Mouse (Mus musculus) ES-E14 (cell line): ENCODE data around the gene Frmd3. TPM values are rescaled to one million over a fixed set of nuclear protein-coding genes. Genes with fewer than 3 reads are reported as not detected.

Experiments used
- DNase-seq: peaks from one replicate; pipeline ENCODE4 v3.0.0-alpha.2; 2013; ENCODE audit warnings: low read depth, low spot score
- H3K27ac ChIP-seq: 2 replicates; pipeline ENCODE4 v1.5.1; 2012; ENCODE audit warnings: low read depth, mild to moderate bottlenecking, low read length, moderate library complexity, mixed read lengths; ENCODE audit not compliant: poor library complexity, insufficient read depth, severe bottlenecking
- H3K36me3 ChIP-seq: 2 replicates; pipeline ENCODE4 v1.6.1; 2012; ENCODE audit warnings: mild to moderate bottlenecking, low read length, moderate library complexity, mixed read lengths; ENCODE audit not compliant: control insufficient read depth, poor library complexity, insufficient read depth, severe bottlenecking
- H3K4me1 ChIP-seq, 2 experiments: fragments of 150-350 bp in 1 of 2; sonication (generic) in 1 of 2; 2 replicates each; pipeline ENCODE4 v1.6.1; 2012; ENCODE audit warnings: low read length in 2 of 2, mild to moderate bottlenecking in 1 of 2, mixed read lengths in 1 of 2; ENCODE audit not compliant: control insufficient read depth in 2 of 2, insufficient read depth in 2 of 2, poor library complexity in 1 of 2
- H3K4me3 ChIP-seq, 2 experiments: fragments of 150-350 bp in 1 of 2; sonication (generic) in 1 of 2; 2 replicates each; pipeline ENCODE4 v1.5.1; 2012; ENCODE audit warnings: low read length in 2 of 2, low read depth in 1 of 2, mild to moderate bottlenecking in 1 of 2, mixed read lengths in 1 of 2; ENCODE audit not compliant: insufficient read depth in 1 of 2, poor library complexity in 1 of 2, severe bottlenecking in 1 of 2
- H3K9ac ChIP-seq: 2 replicates; pipeline ENCODE4 v1.6.1; 2012; ENCODE audit warnings: low read depth, mild to moderate bottlenecking, low read length, mixed read lengths; ENCODE audit not compliant: poor library complexity, insufficient read depth, severe bottlenecking
- H3K9me3 ChIP-seq: fragments of 150-350 bp; sonication (generic); 2 replicates; pipeline ENCODE4 v1.6.1; 2012; ENCODE audit warnings: low read depth, mild to moderate bottlenecking, low read length; ENCODE audit not compliant: control insufficient read depth, insufficient read depth
- CHD2 ChIP-seq: IDR thresholded peaks from 2 replicates; pipeline ENCODE4 v1.6.1; 2014; ENCODE audit warnings: mild to moderate bottlenecking, low read depth, low read length, inconsistent platforms
- HCFC1 ChIP-seq: IDR thresholded peaks from 2 replicates; pipeline ENCODE4 v1.6.1; 2012; ENCODE audit warnings: low read length, inconsistent platforms, borderline replicate concordance; ENCODE audit not compliant: insufficient read depth
- MAFK ChIP-seq: IDR thresholded peaks from 2 replicates; pipeline ENCODE4 v1.6.1; 2014; ENCODE audit warnings: mild to moderate bottlenecking, low read depth, low read length, inconsistent platforms; ENCODE audit not compliant: insufficient read depth
- ZC3H11A ChIP-seq: IDR thresholded peaks from 2 replicates; pipeline ENCODE4 v1.6.1; 2012; ENCODE audit warnings: low read depth, mild to moderate bottlenecking, inconsistent platforms, low read length, borderline replicate concordance
- ZNF384 ChIP-seq: IDR thresholded peaks from 2 replicates; pipeline ENCODE4 v1.6.1; 2012; ENCODE audit warnings: low read depth, low read length, inconsistent platforms
- in situ Hi-C, 2 experiments: fragments of 600-800 bp; cut with MboI; formaldehyde crosslinking; loops; one replicate each; pipeline ENCODE4 v1.15.1; 2025; ENCODE audit warnings: low sequenced_read_pairs in 2 of 2, inconsistent platforms in 1 of 2; ENCODE audit not compliant: unreplicated experiment in 2 of 2
- total RNA-seq: library from RNA; depleted of rRNA; stranded (reverse); fragments of 300-350 nt; gene quantifications from 2 replicates; pipeline ENCODE4 v1.2.3, GENCODE M21; 2012; rRNA removed

Gene Frmd3
- total RNA-seq, 1 experiment, result 0.09 TPM

- peak overlapping the region; percentile 3; the same call in 1 of the 2 replicates for H3K27ac ChIP-seq
- no peak overlapping the region for H3K4me3 ChIP-seq
- no peaks in the 10 kb centered on the region for H3K9me3 ChIP-seq
- TF ChIP-seq ZNF384, result no peak
- no peaks in the 10 kb centered on the region for H3K36me3 ChIP-seq
- in situ Hi-C loops, result no loop called here
- peak; percentile 41 for DNase-seq
- H3K9ac ChIP-seq, result no peak overlapping the region
- H3K4me1 ChIP-seq, result peaks cover 0 to 4% of the 10 kb centered on the region in 2 experiments; a peak in 1 of 4 replicates
These were observed 217.8 kb downstream of the Frmd3 start for GRCm38 (mm10) chr4:74230994-74231393.

- Histone ChIP-seq H3K36me3 (no peaks in the 10 kb centered on the region), H3K4me1 (peaks cover 0 to 4% of the 10 kb centered on the region in 2 experiments; a peak in 1 of 4 replicates), H3K27ac (no peak overlapping the region; the same call in 1 of the 2 replicates), H3K9ac (no peak overlapping the region), H3K9me3 (no peaks in the 10 kb centered on the region), H3K4me3 (no peak overlapping the region)
- no peak for TF ChIP-seq ZNF384
- peak; percentile 51; the same call in 1 of the 2 replicates for TF ChIP-seq ZC3H11A
- in situ Hi-C loops, result no loop called here
- peak; percentile 49 for DNase-seq
These were observed 218.2 kb downstream of the Frmd3 start for GRCm38 (mm10) chr4:74231405-74231804.

DNA sequence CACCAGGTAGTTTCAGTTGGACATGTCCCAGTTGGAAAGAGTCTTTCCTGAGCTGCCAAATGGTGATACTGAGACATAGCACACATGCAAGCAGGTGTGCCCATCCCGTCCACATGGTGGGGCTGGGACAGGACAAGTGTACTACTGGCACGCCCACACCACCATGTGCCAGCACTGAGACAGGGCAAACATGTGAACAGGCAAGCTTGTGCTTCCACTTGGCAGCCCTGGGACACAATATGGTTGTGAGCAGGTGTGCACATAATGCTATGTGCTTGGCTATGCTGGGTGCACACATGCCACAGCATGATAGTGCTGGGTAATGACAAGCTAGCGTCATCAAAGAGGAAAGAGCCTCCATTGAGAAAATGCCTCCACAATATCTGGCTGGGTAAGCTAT is 220.3 kb downstream of the Frmd3 start:
- in situ Hi-C loops, result no loop called here
- H3K27ac ChIP-seq, result no peak overlapping the region

GRCm38 (mm10) chr4:74242176-74242575 is 228.9 kb downstream of the Frmd3 start, which contains the start of gene Kdm4c:
Gene Kdm4c, plus strand, starts transcription at chr4:74242497.
- Histone ChIP-seq H3K4me1 (0 out of 4 replicates have a peak, but pooled peaks cover 0 to 3% of the 10 kb centered on the region in 2 experiments), H3K4me3 (no peak within 1 kb of the TSS), H3K36me3 (no peaks in the 10 kb centered on the region), H3K9ac (no peak within 1 kb of the TSS), H3K27ac (no peak within 1 kb of the TSS), H3K9me3 (no peaks in the 10 kb centered on the region)
- DNase-seq, result no peak
- in situ Hi-C loops, result no loop called here
- TF ChIP-seq MAFK (no peak), ZC3H11A (no peak), ZNF384 (no peak), CHD2 (no peak)

More for the DNA sequence above, 220.3 kb downstream of the Frmd3 start:
- no peaks in the 10 kb centered on the region for H3K36me3 ChIP-seq
- no peak overlapping the region for H3K9ac ChIP-seq
- no peak for TF ChIP-seq ZNF384
- no peak for TF ChIP-seq CHD2
- no peak for TF ChIP-seq ZC3H11A
- TF ChIP-seq MAFK, result no peak
- no peak for TF ChIP-seq HCFC1
- H3K4me3 ChIP-seq, result no peak overlapping the region
- H3K4me1 ChIP-seq, result peaks cover 0 to 4% of the 10 kb centered on the region in 2 experiments; a peak in 1 of 4 replicates
- no peaks in the 10 kb centered on the region for H3K9me3 ChIP-seq
- no peak for DNase-seq

Other genes starting within 250 kb of the Frmd3 start
- 0.54 and 1.1 TPM in 2 replicates for gene Rasef, start 222.4 kb upstream of the Frmd3 start, total RNA-seq
- not detected in 2 replicates for gene Gm11758, start 137.2 kb upstream of the Frmd3 start, total RNA-seq
- gene Gm11757, start 122.3 kb upstream of the Frmd3 start, total RNA-seq, result not detected in 2 replicates
- gene Gm13871, start 107.5 kb upstream of the Frmd3 start, total RNA-seq, result 0.22 TPM in 1 of 2 replicates, not detected in the other
- gene Gm11756, start 92.7 kb upstream of the Frmd3 start, total RNA-seq, result 0.37 and 1.6 TPM in 2 replicates
- gene 2310002L09Rik, start 62.6 kb upstream of the Frmd3 start, total RNA-seq, result not detected in 2 replicates
- 44.9 and 45.8 TPM in 2 replicates for gene Kdm4c, start 229.1 kb downstream of the Frmd3 start, total RNA-seq